Mouse (Mus musculus) forebrain, postnatal 0 days (tissue): Measurements from ENCODE around the gene Tet1. TPM values are rescaled to one million over a fixed set of nuclear protein-coding genes. Genes with fewer than 3 reads are reported as not detected.
"Not testable (repeated sequence)": the region's sequence is repeated elsewhere in the genome, so short reads cannot be mapped to it uniquely, and the experiment has no call there.

Experiments used
- ATAC-seq: fragments of 200-750 bp; cut with Nextera tagmentation; 2 replicates; pipeline ENCODE4 v1.8.0; 2017; ENCODE audit warnings: mild to moderate bottlenecking, moderate library complexity
- DNase-seq: peaks from one replicate; pipeline ENCODE4 v3.0.0-alpha.2; 2015
- H3K27ac ChIP-seq: fragments of 300-500 bp; sonication (generic); 2 replicates; pipeline ENCODE4 v1.5.1; 2014; ENCODE audit warnings: low read depth, mild to moderate bottlenecking, antibody characterized with exemption, low read length, moderate library complexity, mixed read lengths
- H3K27me3 ChIP-seq: fragments of 300-500 bp; sonication (generic); 2 replicates; pipeline ENCODE4 v1.6.1; 2014; ENCODE audit warnings: mild to moderate bottlenecking, low read length, mixed read lengths; ENCODE audit not compliant: insufficient read depth
- H3K36me3 ChIP-seq: fragments of 300-500 bp; sonication (generic); 2 replicates; pipeline ENCODE4 v1.6.1; 2014; ENCODE audit warnings: mild to moderate bottlenecking, moderate library complexity; ENCODE audit not compliant: insufficient read depth
- H3K4me1 ChIP-seq: fragments of 300-500 bp; sonication (generic); 2 replicates; pipeline ENCODE4 v1.6.1; 2014; ENCODE audit warnings: antibody characterized with exemption; ENCODE audit not compliant: insufficient read depth
- H3K4me2 ChIP-seq: fragments of 300-500 bp; sonication (generic); 2 replicates; pipeline ENCODE4 v1.6.1; 2014; ENCODE audit warnings: low read depth, mild to moderate bottlenecking, moderate library complexity
- H3K4me3 ChIP-seq: fragments of 300-500 bp; sonication (generic); 2 replicates; pipeline ENCODE4 v1.5.1; 2014; ENCODE audit warnings: low read depth, low read length, mixed read lengths
- H3K9ac ChIP-seq: fragments of 300-500 bp; sonication (generic); 2 replicates; pipeline ENCODE4 v1.6.1; 2014; ENCODE audit warnings: mild to moderate bottlenecking
- H3K9me3 ChIP-seq: fragments of 300-500 bp; sonication (generic); 2 replicates; pipeline ENCODE4 v1.6.1; 2016; ENCODE audit warnings: low read length
- CTCF ChIP-seq: sonication (generic); IDR thresholded peaks from 2 replicates; pipeline ENCODE4 v1.5.1; 2016; ENCODE audit warnings: antibody characterized with exemption, control low read depth, low read depth
- WGBS: fragments of 180-500 bp; shearing (Covaris S2); extraction: QIAGEN DNeasy Blood & Tissue Kit; methylation state at CpG from one replicate; pipeline ENCODE4 v1.1.7; 2014; 5-methylcytosine and 5-hydroxymethylcytosine counted together
- polyA plus RNA-seq: library from polyadenylated mRNA; unstranded; fragments of >200 nt; fragmentation: Nextera tagmentation; extraction: Ambion mirVana; gene quantifications from 2 replicates; pipeline ENCODE4 v1.2.1, GENCODE M21; 2015
- total RNA-seq: library from RNA; depleted of rRNA; stranded (reverse); fragments of >200 nt; gene quantifications from 2 replicates; pipeline ENCODE4 v1.2.3, GENCODE M21; 2014

Tet1 gene
- total and polyA plus RNA-seq, 2 experiments from 2014 or later: 32.1 to 32.7 TPM

GRCm38 (mm10) chr10:62804106-62804505 lies 104.7 kb downstream of the Tet1 start:
- Histone ChIP-seq H3K4me2 (no peak overlapping the region), H3K36me3 (peaks cover 5% of the 10 kb centered on the region; the same call in 1 of the 2 replicates), H3K9ac (no peak overlapping the region), H3K27me3 (no peaks in the 10 kb centered on the region), H3K4me3 (no peak overlapping the region), H3K27ac (no peak overlapping the region), H3K4me1 (no peaks in the 10 kb centered on the region), H3K9me3 (no peaks in the 10 kb centered on the region)
- DNase-seq: no peak
- no peak for ATAC-seq
- 86% methylated on average over 2 of the region's 2 CpGs for WGBS
- peak; percentile 39 for TF ChIP-seq CTCF

GRCm38 (mm10) chr10:62803296-62803695 lies 105.5 kb downstream of the Tet1 start:
- no peak for DNase-seq
- Histone ChIP-seq H3K27ac (no peak overlapping the region), H3K4me2 (no peak overlapping the region), H3K4me3 (no peak overlapping the region), H3K9ac (no peak overlapping the region), H3K4me1 (no peaks in the 10 kb centered on the region), H3K9me3 (no peaks in the 10 kb centered on the region), H3K27me3 (no peaks in the 10 kb centered on the region), H3K36me3 (peaks cover 5% of the 10 kb centered on the region; the same call in 1 of the 2 replicates)
- no peak for ATAC-seq
- WGBS: 96% methylated on average over 2 of the region's 2 CpGs
- no peak for TF ChIP-seq CTCF

- no peak for ATAC-seq
- Histone ChIP-seq H3K36me3 (peaks cover 11% of the 10 kb centered on the region; the same call in 1 of the 2 replicates), H3K27ac (no peak overlapping the region), H3K4me2 (no peak overlapping the region), H3K4me1 (no peaks in the 10 kb centered on the region), H3K27me3 (no peaks in the 10 kb centered on the region), H3K9me3 (no peaks in the 10 kb centered on the region), H3K4me3 (no peak overlapping the region), H3K9ac (no peak overlapping the region)
- WGBS: 95% methylated on average over 4 of the region's 4 CpGs
- TF ChIP-seq CTCF: no peak
- no peak for DNase-seq
Measured at GRCm38 (mm10) chr10:62794221-62794620, 114.6 kb downstream of the Tet1 start.

DNA sequence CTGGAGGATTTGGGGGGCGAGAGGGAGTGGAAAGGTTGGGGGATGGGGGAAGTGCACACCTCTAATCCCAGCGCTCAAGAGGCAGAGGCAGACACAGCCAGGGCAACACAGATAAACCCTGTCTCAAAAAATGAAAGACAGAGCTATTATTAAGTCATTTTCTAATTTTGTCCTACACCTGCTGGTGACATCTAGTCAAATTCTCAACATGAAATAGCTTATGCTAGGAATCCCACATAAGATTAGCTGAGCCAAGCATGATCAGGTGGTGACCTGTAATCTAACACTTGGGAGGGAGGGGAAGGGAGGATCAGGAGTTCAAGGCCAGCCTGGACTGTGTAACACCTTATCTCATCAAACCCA lies 115.7 kb downstream of the Tet1 start:
- Histone ChIP-seq H3K36me3 (peaks cover 19% of the 10 kb centered on the region), H3K9ac (0 out of 2 replicates have a peak overlapping the region, but pooled peaks have one; percentile 91), H3K4me2 (peak overlapping the region; percentile 33), H3K4me3 (peak overlapping the region; percentile 98; the same call in 1 of the 2 replicates), H3K9me3 (no peaks in the 10 kb centered on the region), H3K4me1 (no peaks in the 10 kb centered on the region), H3K27me3 (no peaks in the 10 kb centered on the region), H3K27ac (peak overlapping the region; percentile 85)
- no peak for TF ChIP-seq CTCF
- WGBS: 59% methylated on average over 2 of the region's 2 CpGs
- 0 out of 2 replicates have a peak, but pooled peaks have one; percentile 2 for ATAC-seq
- peak; percentile 17 for DNase-seq

DNA sequence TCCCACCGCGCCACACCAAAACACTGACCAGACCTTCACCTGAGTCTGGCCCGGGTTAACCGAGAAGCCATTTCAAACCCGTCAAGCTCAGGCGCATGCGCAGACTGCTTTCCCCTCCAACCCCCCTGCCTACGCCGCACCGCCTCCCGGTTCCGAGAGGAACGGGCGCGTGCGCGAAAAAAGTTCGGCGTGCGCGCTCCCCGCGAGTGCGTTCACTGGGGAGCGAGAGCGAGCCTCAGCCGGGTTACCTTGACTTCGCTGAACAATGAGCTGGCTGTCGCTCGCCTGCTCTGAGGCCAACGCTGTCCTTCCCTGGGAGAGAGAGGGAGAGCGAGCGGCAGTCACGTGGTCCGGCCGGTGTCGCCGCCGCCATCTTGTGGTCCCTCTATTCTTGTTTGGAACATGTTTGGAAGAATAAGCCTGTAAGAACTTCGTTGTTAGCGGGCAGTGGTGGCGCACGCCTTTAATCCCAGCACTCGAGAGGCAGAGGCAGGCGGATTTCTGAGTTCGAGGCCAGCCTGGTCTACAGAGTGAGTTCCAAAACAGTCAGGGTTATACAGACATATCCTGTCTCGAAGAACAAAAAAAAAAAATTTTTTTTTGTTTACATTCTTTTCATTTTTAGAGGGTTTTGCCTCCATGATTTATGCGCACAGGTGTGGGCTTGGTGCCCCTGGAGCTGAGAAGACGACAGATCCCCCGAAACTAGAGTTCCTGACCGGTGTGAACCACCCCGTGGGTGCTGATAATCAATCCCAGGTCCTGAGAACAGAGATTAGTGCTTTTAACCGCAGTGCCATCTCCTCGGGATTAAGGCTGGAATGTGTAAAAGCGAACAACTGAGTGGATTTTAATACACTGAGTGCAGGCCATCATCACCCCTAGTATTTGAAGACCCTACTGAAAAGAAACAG lies 116.4 kb downstream of the Tet1 start, which contains the start of gene Ccar1:
Gene Ccar1, minus strand, starts transcription at position 110 of the 914 bp plus-strand sequence.
- peaks cover 26% of the 10 kb centered on the region for H3K36me3 ChIP-seq
- peak; percentile 98 for ATAC-seq
- H3K9me3 ChIP-seq: no peaks in the 10 kb centered on the region
- TF ChIP-seq CTCF: peak; percentile 40
- H3K4me2 ChIP-seq: peak within 1 kb of the TSS; percentile 62
- DNase-seq: peak; percentile 100
- no peaks in the 10 kb centered on the region for H3K4me1 ChIP-seq
- no peaks in the 10 kb centered on the region for H3K27me3 ChIP-seq
- peak within 1 kb of the TSS; percentile 85 for H3K27ac ChIP-seq
- H3K4me3 ChIP-seq: peak within 1 kb of the TSS; percentile 98
- peak within 1 kb of the TSS; percentile 91 for H3K9ac ChIP-seq
- WGBS: 5% methylated on average over 55 of the region's 55 CpGs

DNA sequence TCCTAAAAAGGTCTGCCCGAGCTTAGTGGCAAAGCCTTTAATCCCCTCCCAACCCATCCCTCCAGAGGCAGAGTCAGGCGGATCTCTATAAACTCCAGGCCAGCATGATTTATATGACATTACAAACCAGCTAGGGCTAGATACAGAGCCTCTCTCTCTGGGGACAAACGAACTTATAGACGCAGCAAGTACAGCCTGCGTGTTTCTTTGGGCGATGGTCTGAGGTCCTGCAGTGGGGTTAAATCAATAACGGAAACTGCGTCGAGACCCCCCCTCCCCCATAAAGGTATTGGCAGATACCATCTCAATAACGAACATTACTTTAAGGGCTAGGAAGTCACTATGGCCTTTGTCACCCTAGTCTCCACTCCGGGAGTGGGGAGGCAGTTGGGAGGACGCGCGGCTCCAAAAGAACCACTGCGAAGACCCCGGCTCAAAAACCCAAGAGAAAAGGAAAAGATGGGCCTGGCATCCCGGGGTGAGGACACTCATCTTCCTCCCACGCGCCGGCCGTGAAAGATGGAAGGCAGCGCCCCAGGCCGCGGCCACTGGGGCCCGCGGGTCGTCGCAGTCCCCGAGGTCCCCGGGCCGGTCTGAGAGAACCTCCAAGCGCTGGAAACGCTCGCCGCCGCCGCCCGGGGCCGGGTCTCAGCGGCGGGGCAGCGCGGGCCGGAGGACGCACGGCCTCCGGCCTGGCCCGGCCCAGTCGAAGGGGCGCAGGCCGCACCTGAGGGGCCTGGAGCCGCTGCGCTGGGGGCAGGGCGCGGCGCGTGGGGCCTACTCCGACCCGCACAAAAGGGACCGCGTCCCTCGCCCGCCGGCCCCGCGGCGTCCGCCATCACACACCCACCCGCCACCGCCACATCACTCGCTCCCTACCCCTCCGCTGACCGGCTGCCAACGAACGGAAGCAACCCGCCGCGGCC lies 117.3 kb downstream of the Tet1 start:
- H3K36me3 ChIP-seq: peaks cover 35% of the 10 kb centered on the region
- peak overlapping the region; percentile 85 for H3K27ac ChIP-seq
- H3K4me2 ChIP-seq: peak overlapping the region; percentile 62
- no peaks in the 10 kb centered on the region for H3K9me3 ChIP-seq
- no peaks in the 10 kb centered on the region for H3K27me3 ChIP-seq
- no peak for TF ChIP-seq CTCF
- ATAC-seq (peak; percentile 72), DNase-seq (peak; percentile 29)
- 5% methylated on average over 55 of the region's 78 CpGs for WGBS
- peak overlapping the region; percentile 98 for H3K4me3 ChIP-seq
- H3K9ac ChIP-seq: peak overlapping the region; percentile 91
- no peaks in the 10 kb centered on the region for H3K4me1 ChIP-seq

- not testable (repeated sequence) for H3K9me3 ChIP-seq, H3K4me3 ChIP-seq, H3K4me1 ChIP-seq, ATAC-seq, H3K27ac ChIP-seq, H3K27me3 ChIP-seq, H3K9ac ChIP-seq, DNase-seq, H3K4me2 ChIP-seq
- H3K36me3 ChIP-seq: peaks cover 81% of the 10 kb centered on the region
- WGBS: 98% methylated on average over 1 of the region's 1 CpGs
Measured at GRCm38 (mm10) chr10:62781776-62782175, 127.0 kb downstream of the Tet1 start.
